Mouse (Mus musculus) heart, postnatal 0 days (tissue): ENCODE data around the gene Fam163b.

ENCODE experiments used
- CTCF ChIP-seq: IDR thresholded peaks from 2 replicates; pipeline ENCODE4 v1.5.1; 2016; ENCODE audit warnings: antibody characterized with exemption, control low read depth, low read depth
- EP300 ChIP-seq: IDR thresholded peaks from 2 replicates; pipeline ENCODE4 v1.6.1; 2016; ENCODE audit warnings: antibody characterized with exemption, low read depth

GRCm38 (mm10) chr2:27183734-27184133, 41.4 kb upstream of the Fam163b start:
- TF ChIP-seq CTCF (no peak), EP300 (no peak)
